ENCODE assay signal across 29 mouse cellular contexts in the genomic region with DNA sequence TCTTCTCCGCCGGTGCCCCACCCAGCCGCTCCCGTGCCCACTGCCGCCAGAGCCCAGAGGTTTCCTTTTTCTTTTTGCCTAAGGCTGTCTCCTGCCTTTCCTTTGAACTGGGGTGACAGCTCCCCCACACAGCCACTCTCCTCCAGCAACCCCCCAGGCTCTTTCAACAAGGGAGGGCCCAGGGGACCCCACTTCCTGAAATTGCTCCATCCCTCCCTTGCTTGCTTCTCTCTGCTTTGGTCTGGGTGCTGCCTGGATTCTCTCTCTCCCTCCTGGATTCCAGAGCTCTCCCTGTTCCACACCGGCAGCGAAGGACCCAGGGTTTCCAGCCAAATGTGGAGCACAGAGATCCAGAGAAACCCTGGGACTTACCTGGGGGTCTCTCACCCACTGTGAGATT. TPM values are rescaled to one million over a fixed set of nuclear protein-coding genes. Genes with fewer than 3 reads are reported as not detected.
A peak's percentile ranks its signal among the peaks of the same experiment; 100 is the strongest.
DNase-seq lines count a peak whose midpoint lies in the region; ATAC-seq and TF ChIP-seq lines count a peak whose summit lies in the region.
"Had no signal": no experiment of that assay in that cellular context is flagged by ENCODE, and none has a peak within 500 bp of the region (broad histone marks: within the 10 kb centered on the region; RNA-seq: fewer than 3 reads in every experiment).

No protein-coding gene starts in this region.

- H3K4me2 ChIP-seq in limb, embryonic 13.5 days (replicated peaks) = no peak overlapping the region
- H3K4me2 ChIP-seq: forebrain, embryonic 12.5 days; forebrain, embryonic 15.5 days; heart, embryonic 12.5 days; heart, embryonic 15.5 days; hindbrain, embryonic 14.5 days had no signal

- WGBS in limb, embryonic 13.5 days = 52% methylated on average over 7 of the region's 7 CpGs
- WGBS in limb, embryonic 10.5 days = 54% methylated on average over 7 of the region's 7 CpGs
- WGBS in kidney, adult 2 months = 44% methylated on average over 7 of the region's 7 CpGs

- H3K27ac ChIP-seq in limb, embryonic 13.5 days = no peak overlapping the region
- no peak overlapping the region for H3K27ac ChIP-seq in limb, embryonic 10.5 days
- H3K27ac ChIP-seq in brown adipose tissue, adult 24 weeks (replicated peaks; ENCODE audit: low read depth, low read length) = peak overlapping the region; percentile 35
- H3K27ac ChIP-seq in kidney, adult 2 months (ENCODE audit: insufficient read depth, low read depth, low read length) = no peak overlapping the region
- H3K27ac ChIP-seq: forebrain, embryonic 12.5 days; forebrain, embryonic 15.5 days; gastrocnemius, adult 2 months; heart, embryonic 15.5 days; hindbrain, embryonic 14.5 days; hindbrain, postnatal 0 days had no signal

- peak overlapping the region; percentile 19; the same call in 1 of the 2 replicates for H3K9ac ChIP-seq in limb, embryonic 13.5 days
- H3K9ac ChIP-seq: forebrain, embryonic 12.5 days; forebrain, embryonic 15.5 days; heart, embryonic 12.5 days; heart, embryonic 15.5 days; hindbrain, embryonic 14.5 days had no signal

- ATAC-seq in limb, embryonic 13.5 days (ENCODE audit: low FRiP score, low read depth) = no peak
- peak; percentile 66 for ATAC-seq in granulocyte monocyte progenitor cell, adult 5-6 weeks (replicated peaks; ENCODE audit: poor library complexity, severe bottlenecking)
- ATAC-seq: forebrain, embryonic 15.5 days; hindbrain, postnatal 0 days; inflammation-experienced regulatory T-cells, adult 6 months; intestine, embryonic 16.5 days had no signal

- H3K36me3 ChIP-seq in limb, embryonic 13.5 days = no peaks in the 10 kb centered on the region
- no peaks in the 10 kb centered on the region for H3K36me3 ChIP-seq in limb, embryonic 10.5 days
- no peaks in the 10 kb centered on the region for H3K36me3 ChIP-seq in kidney, adult 2 months (ENCODE audit: control insufficient read depth, insufficient read depth, low read length)
- H3K36me3 ChIP-seq: forebrain, embryonic 12.5 days; forebrain, embryonic 15.5 days; G1E; heart, embryonic 12.5 days; heart, embryonic 15.5 days had no signal

- H3K9me3 ChIP-seq in limb, embryonic 13.5 days = no peaks in the 10 kb centered on the region
- no peaks in the 10 kb centered on the region for H3K9me3 ChIP-seq in limb, embryonic 10.5 days (replicated peaks)
- H3K9me3 ChIP-seq: forebrain, embryonic 12.5 days; forebrain, embryonic 15.5 days; G1E; heart, embryonic 12.5 days; heart, embryonic 15.5 days had no signal

- no peak for DNase-seq in limb, embryonic 10.5 days (ENCODE audit: low spot score)
- DNase-seq in frontal cortex, postnatal 14 days (ENCODE audit: low spot score in 2 of 2) = no peak
- DNase-seq in kidney, adult 2 months = no peak
- DNase-seq in cerebellum, adult 11-12 months = no peak
- DNase-seq: adrenal gland, adult 2 months; adrenal gland, postnatal 14 days; B cell, adult 2 months; cerebellum, adult 18-20 months; cerebellum, adult 9-11 months; cerebellum, postnatal 25 days; embryo, embryonic 11 days; gastrocnemius, adult 2 months; gastrocnemius, postnatal 14 days; heart, adult 18-20 months; heart, postnatal 10 days; heart, postnatal 4 days had no signal

- H3K27me3 ChIP-seq in limb, embryonic 13.5 days = peaks cover 70% of the 10 kb centered on the region
- peaks cover 85% of the 10 kb centered on the region for H3K27me3 ChIP-seq in limb, embryonic 10.5 days (ENCODE audit: low read depth, poor library complexity, severe bottlenecking)
- H3K27me3 ChIP-seq in kidney, adult 2 months (replicated peaks; ENCODE audit: control insufficient read depth, insufficient read depth, low read length) = peaks cover 3% of the 10 kb centered on the region; the same call in 1 of the 2 replicates

- TF ChIP-seq CTCF in kidney, adult 2 months (conservative IDR thresholded peaks at IDR 0.05; ENCODE audit: insufficient read depth, insufficient read length, low read depth, low read length) = no peak

- peaks cover 35% of the 10 kb centered on the region for H3K4me1 ChIP-seq in limb, embryonic 13.5 days
- peaks cover 22% of the 10 kb centered on the region for H3K4me1 ChIP-seq in limb, embryonic 10.5 days
- peaks cover 3% of the 10 kb centered on the region; the same call in 1 of the 2 replicates for H3K4me1 ChIP-seq in brown adipose tissue, adult 24 weeks (ENCODE audit: control insufficient read depth, insufficient read depth, insufficient read length, low read length)
- H3K4me1 ChIP-seq in kidney, adult 2 months (ENCODE audit: control insufficient read depth, insufficient read depth, low read length) = no peaks in the 10 kb centered on the region

- H3K4me3 ChIP-seq in limb, embryonic 13.5 days = no peak overlapping the region
- no peak overlapping the region for H3K4me3 ChIP-seq in limb, embryonic 10.5 days
- peak overlapping the region; percentile 0; the same call in 1 of the 2 replicates for H3K4me3 ChIP-seq in brown adipose tissue, adult 24 weeks (ENCODE audit: insufficient read depth, low read depth, low read length)
- no peak overlapping the region for H3K4me3 ChIP-seq in kidney, adult 2 months (ENCODE audit: insufficient read depth, low read depth, low read length)
- H3K4me3 ChIP-seq: erythroblast, embryonic 14.5 days; forebrain, embryonic 12.5 days; forebrain, embryonic 15.5 days; gastrocnemius, adult 2 months; heart, embryonic 12.5 days; heart, embryonic 15.5 days had no signal

- no peak for TF ChIP-seq POLR2A in kidney, adult 2 months (IDR thresholded peaks at IDR 0.05; ENCODE audit: low read depth, low read length)

RNA-seq across cellular contexts. Expression of a gene that starts 4.7 kb away (rescaled TPM):
- polyA plus RNA-seq in limb, embryonic 13.5 days (2015; fragmentation: Nextera tagmentation; extraction: Ambion mirVana) = 2.7 and 2.8 TPM in 2 replicates
- 0.56 and 0.75 TPM in 2 replicates for polyA plus RNA-seq in limb, embryonic 10.5 days (2016; fragmentation: Nextera tagmentation; extraction: Ambion mirVana)
- polyA plus RNA-seq in brown adipose tissue, adult 24 weeks (2012; ENCODE audit: insufficient read depth, insufficient read length, missing spikeins) = 21.2 and 21.5 TPM in 2 replicates
- total RNA-seq in granulocyte monocyte progenitor cell, adult 5-6 weeks (2014; fragmentation: Nextera tagmentation) = not detected in 2 replicates
- 0.04 TPM in 1 of 2 replicates, not detected in the other for total RNA-seq in granulocyte monocyte progenitor cell, adult 5-6 weeks (2017)
- 0.42 and 0.75 TPM in 2 replicates for polyA plus RNA-seq in kidney, adult 2 months (2012; rRNA removed)
- polyA plus RNA-seq: erythroblast, embryonic 14.5 days had no signal

RNA-seq across cellular contexts. Expression of a gene that starts 32.1 kb away (rescaled TPM):
- polyA plus RNA-seq in limb, embryonic 13.5 days (2015; fragmentation: Nextera tagmentation; extraction: Ambion mirVana) = 2.3 TPM in 2 replicates
- 1.4 and 1.9 TPM in 2 replicates for polyA plus RNA-seq in limb, embryonic 10.5 days (2016; fragmentation: Nextera tagmentation; extraction: Ambion mirVana)
- polyA plus RNA-seq in brown adipose tissue, adult 24 weeks (2012; ENCODE audit: insufficient read depth, insufficient read length, missing spikeins) = 0.58 and 0.79 TPM in 2 replicates
- 133 and 146 TPM in 2 replicates for total RNA-seq in granulocyte monocyte progenitor cell, adult 5-6 weeks (2014; fragmentation: Nextera tagmentation)
- 101 and 112 TPM in 2 replicates for total RNA-seq in granulocyte monocyte progenitor cell, adult 5-6 weeks (2017)
- polyA plus RNA-seq in kidney, adult 2 months (2012; rRNA removed) = 0.73 and 2.5 TPM in 2 replicates

RNA-seq across cellular contexts. Expression of a gene that starts 46.2 kb away (rescaled TPM):
- polyA plus RNA-seq in limb, embryonic 13.5 days (2015; fragmentation: Nextera tagmentation; extraction: Ambion mirVana) = 61.8 and 67.1 TPM in 2 replicates
- 32.7 and 42.2 TPM in 2 replicates for polyA plus RNA-seq in limb, embryonic 10.5 days (2016; fragmentation: Nextera tagmentation; extraction: Ambion mirVana)
- 30.3 and 32.7 TPM in 2 replicates for polyA plus RNA-seq in brown adipose tissue, adult 24 weeks (2012; ENCODE audit: insufficient read depth, insufficient read length, missing spikeins)
- total RNA-seq in granulocyte monocyte progenitor cell, adult 5-6 weeks (2014; fragmentation: Nextera tagmentation) = 35.6 and 48.5 TPM in 2 replicates
- total RNA-seq in granulocyte monocyte progenitor cell, adult 5-6 weeks (2017) = 18.3 and 20.3 TPM in 2 replicates
- polyA plus RNA-seq in kidney, adult 2 months (2012; rRNA removed) = 95.2 and 107 TPM in 2 replicates
